Mouse (Mus musculus): ENCODE measurements at regions not wholly inside any gene's neighbourhood (a gene's known extent, or its start where the extent isn't known, plus 50 kb on each side); places are given as distances from the start of the nearest gene placed in this dataset.

DNA sequence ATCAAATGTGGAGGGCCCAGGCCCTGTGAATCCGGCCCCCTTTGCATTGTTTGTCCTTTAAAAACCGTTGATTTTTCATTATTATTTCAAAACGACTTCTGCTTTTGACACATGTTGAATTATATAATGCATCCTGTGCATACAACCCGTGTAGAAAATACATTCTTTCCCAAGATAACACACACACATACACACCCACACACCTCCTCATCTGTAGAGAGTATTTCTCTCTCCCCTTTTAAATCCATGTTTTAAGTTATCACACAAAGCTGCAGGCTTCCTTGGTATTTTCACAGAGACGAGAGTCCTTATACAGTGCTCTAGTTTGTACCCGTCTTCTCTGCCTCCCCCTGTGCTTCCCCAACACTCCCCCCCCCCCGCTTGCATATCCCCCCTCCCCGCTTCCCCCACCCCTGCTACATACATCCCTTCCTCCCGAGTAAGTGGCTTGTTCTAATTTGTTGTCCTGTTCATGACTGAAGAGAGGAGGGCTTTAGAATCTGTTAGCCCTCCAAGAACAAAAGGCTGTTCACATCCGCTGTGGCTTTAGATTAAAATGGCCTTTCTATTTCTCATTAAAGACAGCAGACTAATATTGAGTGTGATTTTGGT is 95.8 kb upstream of the Errfi1 start:
- ATAC-seq (replicated peaks) = peak; percentile 33; the same call in 1 of the 2 replicates
- Histone ChIP-seq H3K36me3 (replicated peaks) (no peaks in the 10 kb centered on the region), H3K4me3 (no peak overlapping the region), H3K27ac (peak overlapping the region; percentile 78), H3K4me1 (peaks cover 18% of the 10 kb centered on the region), H3K9me3 (no peaks in the 10 kb centered on the region), H3K4me2 (peak overlapping the region; percentile 24; the same call in 1 of the 2 replicates), H3K9ac (peak overlapping the region; percentile 16; the same call in 1 of the 2 replicates), H3K27me3 (replicated peaks) (no peaks in the 10 kb centered on the region)
- 35% methylated on average over 10 of the region's 10 CpGs for WGBS

DNA sequence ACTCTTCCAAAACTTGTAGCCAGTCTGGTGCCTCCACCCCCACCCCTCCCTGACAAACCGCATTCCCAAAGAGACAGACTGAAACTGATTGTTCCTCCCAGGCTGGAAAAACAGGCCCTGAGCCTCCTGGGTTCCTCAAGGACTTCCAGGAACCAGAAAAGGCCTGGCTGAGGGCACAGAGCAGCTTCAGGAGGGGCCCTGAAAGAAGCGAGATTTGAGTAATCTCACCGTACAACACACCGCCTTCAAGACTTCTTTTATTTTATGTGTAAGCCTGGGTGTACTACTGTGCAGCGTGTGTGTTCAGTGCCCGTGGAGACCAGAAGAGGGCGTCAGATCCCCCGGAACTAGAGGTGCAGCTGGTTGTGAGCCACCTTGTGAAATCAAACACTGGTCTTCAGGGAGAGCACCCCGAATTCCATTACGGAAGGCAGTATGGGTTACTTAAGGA is 96.4 kb upstream of the Errfi1 start:
- H3K4me1 ChIP-seq = peaks cover 18% of the 10 kb centered on the region
- no peak for ATAC-seq (replicated peaks)
- H3K4me3 ChIP-seq = no peak overlapping the region
- WGBS = 80% methylated on average over 10 of the region's 10 CpGs
- H3K9me3 ChIP-seq = no peaks in the 10 kb centered on the region
- H3K27me3 ChIP-seq (replicated peaks) = no peaks in the 10 kb centered on the region
- no peak overlapping the region for H3K9ac ChIP-seq
- H3K27ac ChIP-seq = peak overlapping the region; percentile 78; the same call in 1 of the 2 replicates
- H3K36me3 ChIP-seq (replicated peaks) = no peaks in the 10 kb centered on the region
- H3K4me2 ChIP-seq = no peak overlapping the region

DNA sequence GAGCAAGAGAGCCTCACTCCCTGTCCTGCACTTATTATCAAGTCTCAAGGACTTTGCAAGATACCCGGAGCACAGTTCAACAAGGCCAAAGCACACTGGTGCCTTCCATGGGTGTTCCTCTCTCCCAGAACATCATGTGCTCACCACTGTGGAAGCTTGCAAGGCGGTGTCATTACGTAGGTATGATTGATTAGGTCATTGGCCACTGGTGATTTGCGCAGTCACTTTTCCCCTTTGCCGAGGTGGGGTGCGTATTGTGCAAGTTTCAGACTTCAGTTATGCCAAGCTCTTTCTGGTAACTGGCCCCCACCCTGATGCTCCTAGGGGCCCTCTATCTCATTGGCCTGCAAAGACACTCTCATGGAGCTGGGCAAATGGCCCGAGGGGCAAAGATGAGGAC is 98.3 kb upstream of the Errfi1 start:
- no peak overlapping the region for H3K4me2 ChIP-seq
- WGBS = 93% methylated on average over 7 of the region's 7 CpGs
- H3K4me3 ChIP-seq = no peak overlapping the region

DNA sequence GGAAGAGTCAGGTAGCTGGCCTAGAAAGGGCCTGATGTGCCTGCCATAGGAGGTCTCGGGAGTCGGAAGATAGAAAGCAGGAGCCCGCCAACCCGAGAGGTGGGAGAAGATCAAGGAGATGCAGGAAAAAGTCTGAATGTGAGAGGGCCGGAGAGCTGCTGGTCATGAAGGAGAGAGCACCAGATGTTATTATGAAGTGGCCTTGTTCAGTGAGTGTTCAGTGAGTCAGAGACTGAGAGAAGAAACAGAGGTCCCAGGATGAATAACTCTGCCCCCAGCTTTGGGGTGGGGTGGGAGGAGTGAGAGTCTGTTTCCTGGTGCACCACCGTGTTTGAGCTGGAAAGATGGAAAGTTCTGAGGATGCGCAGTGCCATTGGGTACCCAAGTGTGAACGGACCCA is 100.2 kb upstream of the Slc45a1 start:
- no peaks in the 10 kb centered on the region for H3K36me3 ChIP-seq (replicated peaks)
- no peaks in the 10 kb centered on the region for H3K27me3 ChIP-seq (replicated peaks)
- H3K4me3 ChIP-seq = no peak overlapping the region
- no peaks in the 10 kb centered on the region; the same call in 1 of the 2 replicates for H3K4me1 ChIP-seq
- H3K9me3 ChIP-seq = no peaks in the 10 kb centered on the region
- H3K4me2 ChIP-seq = no peak overlapping the region
- 86% methylated on average over 8 of the region's 8 CpGs for WGBS
- no peak for ATAC-seq (replicated peaks)
- no peak overlapping the region for H3K27ac ChIP-seq
- H3K9ac ChIP-seq = no peak overlapping the region

More for the DNA sequence above, 98.3 kb upstream of the Errfi1 start:
- H3K4me1 ChIP-seq = peaks cover 18% of the 10 kb centered on the region
- no peaks in the 10 kb centered on the region for H3K9me3 ChIP-seq
- no peak for ATAC-seq (replicated peaks)
- H3K27me3 ChIP-seq (replicated peaks) = no peaks in the 10 kb centered on the region
- no peaks in the 10 kb centered on the region for H3K36me3 ChIP-seq (replicated peaks)
- no peak overlapping the region for H3K9ac ChIP-seq
- no peak overlapping the region for H3K27ac ChIP-seq

DNA sequence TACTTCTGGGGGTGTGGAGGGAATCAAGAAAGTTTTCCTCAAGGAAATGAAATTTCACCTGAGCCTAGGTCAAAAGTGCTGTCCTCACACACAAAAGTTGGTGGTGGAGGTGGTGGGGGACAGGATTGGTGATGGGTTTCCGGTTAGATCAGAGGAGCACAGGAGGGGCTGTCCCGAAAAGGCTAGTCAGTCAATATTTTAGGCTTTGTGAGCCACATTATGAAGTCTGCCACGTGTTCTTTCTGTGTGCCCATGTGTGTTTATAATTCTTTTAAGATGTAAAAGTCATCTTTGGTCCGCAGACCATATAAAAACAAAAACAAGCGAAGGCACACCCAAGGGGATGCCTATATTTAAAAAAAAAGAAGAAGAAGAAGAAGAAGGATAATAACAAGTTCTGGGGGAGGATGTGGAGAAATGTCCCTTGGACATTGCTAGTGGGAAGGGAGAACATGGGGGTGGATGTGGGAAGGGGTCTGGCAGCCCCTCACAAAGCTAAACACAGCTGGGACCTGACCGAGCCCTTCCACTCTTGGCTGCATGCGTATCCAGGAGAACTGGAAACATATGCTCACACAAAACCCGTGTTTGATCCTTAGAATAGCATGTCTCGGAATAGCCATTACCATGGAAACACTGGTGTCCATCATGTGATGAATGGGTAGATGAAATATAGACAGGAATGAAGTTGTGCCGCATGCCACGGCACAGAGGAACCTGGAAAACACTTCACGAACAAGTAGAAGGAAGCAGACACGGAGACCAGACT is 98.7 kb upstream of the Slc45a1 start:
- no peak overlapping the region for H3K4me3 ChIP-seq
- 75% methylated on average over 13 of the region's 13 CpGs for WGBS
- ATAC-seq (replicated peaks) = no peak
- no peak overlapping the region for H3K4me2 ChIP-seq
- no peaks in the 10 kb centered on the region for H3K9me3 ChIP-seq
- H3K27me3 ChIP-seq (replicated peaks) = no peaks in the 10 kb centered on the region
- H3K27ac ChIP-seq = no peak overlapping the region
- peaks cover 8% of the 10 kb centered on the region; the same call in 1 of the 2 replicates for H3K4me1 ChIP-seq
- H3K36me3 ChIP-seq (replicated peaks) = no peaks in the 10 kb centered on the region
- H3K9ac ChIP-seq = no peak overlapping the region

DNA sequence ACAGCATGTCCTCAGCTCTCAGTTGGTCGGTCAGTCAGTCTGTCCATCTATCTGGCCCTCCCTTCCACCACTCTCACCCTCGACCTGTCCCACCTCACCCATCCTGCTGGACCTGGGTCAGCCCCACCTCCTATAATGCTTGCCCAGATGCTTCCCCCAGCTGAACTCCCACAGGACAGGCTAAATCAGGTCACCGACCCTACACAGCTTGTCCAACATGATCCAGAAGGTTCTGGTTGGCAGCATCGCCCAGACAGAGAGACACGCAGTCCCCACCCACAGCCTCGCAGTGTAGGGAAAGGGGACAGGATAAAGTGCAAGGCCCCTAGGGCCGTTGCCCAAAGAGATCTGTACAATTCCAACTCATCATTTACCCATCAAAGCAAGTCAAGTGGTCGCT is 97.1 kb upstream of the Slc45a1 start:
- no peak overlapping the region for H3K9ac ChIP-seq
- no peak overlapping the region for H3K4me2 ChIP-seq
- ATAC-seq (replicated peaks) = no peak
- no peaks in the 10 kb centered on the region for H3K36me3 ChIP-seq (replicated peaks)
- H3K4me1 ChIP-seq = peaks cover 10% of the 10 kb centered on the region; the same call in 1 of the 2 replicates
- 90% methylated on average over 8 of the region's 8 CpGs for WGBS
- no peaks in the 10 kb centered on the region for H3K9me3 ChIP-seq
- H3K27ac ChIP-seq = no peak overlapping the region
- no peaks in the 10 kb centered on the region for H3K27me3 ChIP-seq (replicated peaks)
- H3K4me3 ChIP-seq = no peak overlapping the region

DNA sequence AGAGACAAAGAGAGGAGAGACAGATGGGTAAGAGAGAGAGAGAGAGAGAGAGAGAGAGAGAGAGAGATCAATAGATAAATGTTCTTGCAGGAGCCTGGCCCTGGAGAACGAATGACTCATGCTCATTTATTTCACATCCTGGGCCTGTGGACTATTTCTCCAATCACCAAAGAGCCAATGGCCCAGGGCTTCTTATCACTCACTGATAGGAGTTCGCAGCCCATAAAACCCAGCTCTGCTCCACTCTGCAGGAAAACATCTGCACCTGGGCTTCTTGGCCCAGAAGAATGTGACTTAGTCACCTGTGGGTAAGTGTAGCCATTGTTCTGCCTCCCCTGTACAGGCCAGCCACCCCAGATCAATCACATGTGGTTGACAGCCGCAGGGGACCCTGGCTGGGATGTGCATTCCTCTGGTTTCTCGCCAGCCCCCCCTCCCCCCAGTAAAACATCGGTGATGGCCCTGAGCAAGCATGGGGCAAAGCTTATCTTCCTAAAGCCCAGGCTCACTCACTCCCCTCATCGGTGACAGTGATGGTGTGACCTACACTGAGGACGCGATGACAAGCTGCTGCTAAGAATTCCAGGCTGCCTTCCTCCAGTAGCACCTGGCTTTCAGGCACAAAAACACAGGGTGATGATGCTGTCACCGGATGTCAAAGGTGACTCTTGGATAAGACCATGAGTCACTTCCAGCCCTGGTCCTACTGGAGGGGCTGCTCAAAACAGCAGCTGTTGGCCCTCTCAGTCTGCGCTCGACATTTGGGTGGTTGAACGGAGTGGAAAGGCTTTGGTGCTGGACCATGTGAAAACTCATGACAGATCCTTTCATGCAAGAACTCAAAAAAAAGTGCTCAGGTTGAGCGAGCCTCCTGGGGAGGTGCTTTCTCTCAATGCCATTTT is 96.4 kb upstream of the Slc45a1 start:
- H3K4me3 ChIP-seq = no peak overlapping the region
- peaks cover 10% of the 10 kb centered on the region; the same call in 1 of the 2 replicates for H3K4me1 ChIP-seq
- H3K9ac ChIP-seq = no peak overlapping the region
- H3K4me2 ChIP-seq = no peak overlapping the region
- no peaks in the 10 kb centered on the region for H3K27me3 ChIP-seq (replicated peaks)
- 80% methylated on average over 13 of the region's 13 CpGs for WGBS
- H3K9me3 ChIP-seq = no peaks in the 10 kb centered on the region
- ATAC-seq (replicated peaks) = no peak
- H3K36me3 ChIP-seq (replicated peaks) = no peaks in the 10 kb centered on the region
- H3K27ac ChIP-seq = no peak overlapping the region

DNA sequence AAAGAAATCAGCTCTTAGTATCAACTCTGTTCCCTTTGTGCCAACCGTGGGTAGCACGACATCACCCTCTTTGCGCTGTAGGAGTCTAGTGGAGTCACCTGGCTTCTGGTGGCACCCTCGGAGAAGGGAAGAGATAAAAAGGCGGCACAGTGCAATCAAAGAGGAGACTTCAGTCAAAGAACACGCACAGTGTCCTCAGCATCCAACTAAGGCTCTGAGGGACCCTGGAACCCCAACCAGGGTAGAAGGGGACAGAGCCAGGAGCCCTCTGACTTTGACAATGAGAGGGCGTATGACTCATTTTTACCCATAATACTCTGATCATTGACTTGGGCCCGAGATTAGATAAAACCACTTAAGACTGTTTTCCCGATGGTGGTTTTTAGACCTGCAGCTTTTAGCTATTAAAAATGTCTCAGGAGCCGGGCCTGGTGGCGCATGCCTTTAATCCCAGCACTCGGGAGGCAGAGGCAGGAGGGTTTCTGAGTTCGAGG is 94.5 kb upstream of the Slc45a1 start:
- 85% methylated on average over 13 of the region's 13 CpGs for WGBS
- Histone ChIP-seq H3K4me2 (no peak overlapping the region), H3K36me3 (replicated peaks) (no peaks in the 10 kb centered on the region), H3K27me3 (replicated peaks) (no peaks in the 10 kb centered on the region), H3K9me3 (no peaks in the 10 kb centered on the region), H3K9ac (no peak overlapping the region), H3K27ac (peak overlapping the region; percentile 44; the same call in 1 of the 2 replicates), H3K4me1 (peaks cover 10% of the 10 kb centered on the region; the same call in 1 of the 2 replicates), H3K4me3 (no peak overlapping the region)
- no peak for ATAC-seq (replicated peaks)

DNA sequence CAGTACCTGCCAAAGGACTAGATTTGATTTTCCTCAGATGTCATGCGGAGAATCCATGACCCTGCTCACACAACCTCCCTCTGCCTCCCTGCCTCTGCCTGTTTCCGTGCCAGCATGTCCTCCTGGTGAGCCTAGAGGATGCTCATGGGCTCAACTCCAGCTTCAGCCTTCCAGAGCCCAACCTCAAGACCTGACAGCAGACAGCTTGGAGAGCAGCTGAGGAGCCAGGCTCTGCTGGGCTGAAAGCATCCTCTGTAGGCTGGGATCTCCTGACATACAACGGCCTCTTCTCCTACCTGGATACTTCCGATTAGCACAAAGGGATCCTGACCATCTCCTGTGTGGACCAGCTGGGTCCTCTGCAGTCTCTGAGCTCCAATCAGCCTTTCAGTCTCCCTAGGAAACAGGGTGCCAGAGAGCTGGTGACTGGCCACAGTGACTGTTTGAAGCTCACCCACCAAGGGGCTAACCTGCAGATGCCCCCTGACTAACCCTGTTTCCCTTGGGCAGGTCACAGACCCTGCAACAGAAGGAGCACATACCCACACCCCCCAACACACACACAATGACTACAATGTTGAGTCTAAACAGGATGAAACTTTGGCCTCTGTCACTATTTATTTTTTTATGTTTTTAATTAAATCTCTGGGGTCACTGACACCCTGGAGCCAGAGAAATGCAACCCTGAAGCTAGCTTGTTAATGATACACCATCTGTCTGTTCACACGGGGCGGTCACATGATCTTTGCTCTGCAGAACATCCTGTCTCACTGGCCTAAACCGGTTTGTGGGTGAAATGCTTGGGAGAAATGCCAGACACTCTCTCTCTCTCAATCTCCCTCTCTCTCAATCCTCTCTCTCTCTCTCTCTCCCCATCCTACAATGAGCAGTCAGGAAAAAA is 93.8 kb upstream of the Slc45a1 start:
- peak overlapping the region; percentile 44; the same call in 1 of the 2 replicates for H3K27ac ChIP-seq
- no peak; the same call in 1 of the 2 replicates for ATAC-seq (replicated peaks)
- H3K36me3 ChIP-seq (replicated peaks) = no peaks in the 10 kb centered on the region
- H3K4me3 ChIP-seq = no peak overlapping the region
- H3K4me1 ChIP-seq = peaks cover 10% of the 10 kb centered on the region; the same call in 1 of the 2 replicates
- no peak overlapping the region for H3K9ac ChIP-seq
- H3K4me2 ChIP-seq = no peak overlapping the region
- H3K9me3 ChIP-seq = no peaks in the 10 kb centered on the region
- no peaks in the 10 kb centered on the region for H3K27me3 ChIP-seq (replicated peaks)
- WGBS = 55% methylated on average over 7 of the region's 7 CpGs

DNA sequence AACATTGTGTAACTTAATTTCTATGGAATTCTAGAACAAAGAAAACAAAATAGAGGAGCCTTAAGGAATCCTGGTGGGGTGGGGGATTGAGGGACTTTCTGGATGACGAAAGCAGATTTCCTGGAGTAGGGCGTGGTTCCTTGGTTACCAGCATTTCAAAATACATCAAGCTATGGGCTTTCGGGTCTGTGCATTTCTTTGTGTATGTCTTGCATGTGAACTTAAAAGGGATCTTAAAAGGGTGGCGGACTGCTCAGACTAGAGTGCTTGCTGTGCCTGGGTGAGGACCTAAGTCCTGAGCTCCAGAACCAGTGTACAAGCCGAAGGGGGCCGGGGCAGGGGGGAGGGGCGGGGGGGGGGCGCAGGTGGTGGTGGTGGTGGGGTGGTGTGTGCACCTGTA is 91.5 kb upstream of the Slc45a1 start:
- Histone ChIP-seq H3K9ac (no peak overlapping the region), H3K27me3 (replicated peaks) (no peaks in the 10 kb centered on the region), H3K4me2 (no peak overlapping the region), H3K4me3 (no peak overlapping the region), H3K36me3 (replicated peaks) (no peaks in the 10 kb centered on the region), H3K4me1 (peaks cover 10% of the 10 kb centered on the region; the same call in 1 of the 2 replicates), H3K9me3 (no peaks in the 10 kb centered on the region), H3K27ac (no peak overlapping the region)
- WGBS = 47% methylated on average over 7 of the region's 8 CpGs
- ATAC-seq (replicated peaks) = peak; percentile 57

DNA sequence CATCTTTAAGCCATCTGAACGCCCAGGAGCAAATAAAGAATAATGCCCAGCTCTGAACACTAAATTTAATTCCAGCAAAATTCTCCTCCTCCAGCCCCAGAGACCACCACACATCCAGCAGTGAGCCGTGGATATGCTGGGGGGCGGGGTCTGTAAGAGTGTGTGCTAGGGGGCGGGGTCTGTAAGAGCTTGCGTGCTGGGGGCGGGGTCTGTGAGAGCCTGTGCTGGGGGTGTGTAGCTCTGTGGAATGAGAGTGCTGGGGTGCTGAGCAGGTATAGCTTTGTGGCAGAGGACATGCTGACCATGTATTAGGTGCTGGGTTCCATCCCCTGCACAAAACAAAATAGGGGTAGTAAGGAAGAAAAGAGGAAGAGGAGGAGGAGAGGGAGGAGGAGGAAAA is 91.1 kb upstream of the Slc45a1 start:
- Histone ChIP-seq H3K9me3 (no peaks in the 10 kb centered on the region), H3K9ac (no peak overlapping the region), H3K4me1 (peaks cover 10% of the 10 kb centered on the region; the same call in 1 of the 2 replicates), H3K27ac (no peak overlapping the region), H3K36me3 (replicated peaks) (no peaks in the 10 kb centered on the region), H3K4me2 (no peak overlapping the region), H3K4me3 (no peak overlapping the region), H3K27me3 (replicated peaks) (no peaks in the 10 kb centered on the region)
- 19% methylated on average over 6 of the region's 6 CpGs for WGBS
- peak; percentile 62; the same call in 1 of the 2 replicates for ATAC-seq (replicated peaks)

Data from midbrain, embryonic 15.5 days (tissue).